Mouse (Mus musculus) neutrophil, adult 5-6 weeks (primary cell): ENCODE measurements around the gene U90926. TPM values are rescaled to one million over a fixed set of nuclear protein-coding genes. Genes with fewer than 3 reads are reported as not detected.

Experiments
- total RNA-seq: library from RNA; stranded (forward); fragments of 200-1000 nt; gene quantifications from 2 replicates; pipeline ENCODE4 v1.2.3, GENCODE M21; 2017

Gene U90926
- total RNA-seq, 1 experiment from 2014 or later: not detected

Other genes with a start within 250 kb of the U90926 start
- gene Odaph, start 227.9 kb downstream of the U90926 start, total RNA-seq: 0.86 TPM in 1 of 2 replicates, not detected in the other
- 0.25 and 1.3 TPM in 2 replicates for gene Cdkl2, start 171.5 kb downstream of the U90926 start, total RNA-seq
- 117 and 139 TPM in 2 replicates for gene G3bp2, start 131.7 kb downstream of the U90926 start, total RNA-seq
- gene Uso1, start 77.5 kb downstream of the U90926 start, total RNA-seq: 29.8 and 30.3 TPM in 2 replicates
- gene Ppef2, start 40.9 kb upstream of the U90926 start, total RNA-seq: 0.86 and 1.0 TPM in 2 replicates
- gene Naaa, start 62.8 kb upstream of the U90926 start, total RNA-seq: 42.5 and 43.8 TPM in 2 replicates
- gene Sdad1, start 95.1 kb upstream of the U90926 start, total RNA-seq: 41.9 and 50.0 TPM in 2 replicates
- 0.12 TPM in 2 replicates for gene Cxcl9, start 112.7 kb upstream of the U90926 start, total RNA-seq
- gene Art3, start 116.4 kb upstream of the U90926 start, total RNA-seq: 0.49 TPM in 1 of 2 replicates, not detected in the other
- gene Cxcl10, start 133.5 kb upstream of the U90926 start, total RNA-seq: 2.6 and 6.2 TPM in 2 replicates
- gene Nup54, start 219.8 kb upstream of the U90926 start, total RNA-seq: 42.7 and 43.7 TPM in 2 replicates